Mouse (Mus musculus) G1E (cell line): Measurements from ENCODE around the gene Pak6.

ENCODE experiments used
- CTCF ChIP-seq: IDR thresholded peaks from 2 replicates; pipeline ENCODE4 v1.5.1; 2012; ENCODE audit warnings: low read depth, low read length, inconsistent platforms, mixed read lengths
- GATA1 ChIP-seq: IDR thresholded peaks from 2 replicates; pipeline ENCODE4 v1.6.1; 2012; ENCODE audit warnings: borderline replicate concordance, low read length, inconsistent platforms, mixed read lengths
- POLR2AphosphoS5 ChIP-seq: IDR thresholded peaks from 2 replicates; pipeline ENCODE4 v1.6.1; 2012; ENCODE audit warnings: low read depth, low read length, inconsistent platforms; ENCODE audit not compliant: insufficient replicate concordance
- TAL1 ChIP-seq: conservative IDR thresholded peaks from 2 replicates; pipeline ENCODE4 v1.6.1; 2012; ENCODE audit warnings: low read depth, low read length, inconsistent platforms, mixed read lengths

DNA sequence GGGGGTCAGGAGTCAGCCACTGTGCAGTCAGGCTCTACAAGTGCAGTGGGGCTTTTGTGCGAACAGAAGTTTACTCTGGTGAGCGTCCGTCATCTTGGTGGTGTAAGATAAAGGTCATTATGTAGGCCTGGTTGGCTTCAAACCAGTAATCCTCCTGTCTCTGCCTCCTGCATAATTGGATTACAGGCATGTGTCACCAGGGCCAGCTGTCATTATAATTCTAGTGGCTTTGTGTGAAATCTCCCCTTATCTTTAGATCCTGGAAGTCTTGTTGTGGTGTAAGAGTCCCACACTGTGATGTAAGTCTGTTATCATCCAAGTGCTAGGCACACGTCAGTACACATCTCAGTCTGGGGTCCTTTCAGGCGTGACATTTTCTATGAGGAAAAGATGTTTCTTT is 29.7 kb upstream of the Pak6 start:
- TF ChIP-seq GATA1 (no peak), CTCF (no peak), TAL1 (no peak), POLR2AphosphoS5 (no peak)
